Mouse (Mus musculus) kidney, embryonic 14.5 days (tissue): ENCODE results near the gene Il1rapl2. TPM values are rescaled to one million over a fixed set of nuclear protein-coding genes. Genes with fewer than 3 reads are reported as not detected.

Source experiments
- ATAC-seq: fragments of 200-750 bp; cut with Nextera tagmentation; 2 replicates; pipeline ENCODE4 v1.8.0; 2017; ENCODE audit warnings: moderate number of reproducible peaks, mild to moderate bottlenecking, moderate TSS enrichment, moderate library complexity; ENCODE audit not compliant: low FRiP score, low TSS enrichment
- H3K27ac ChIP-seq: fragments of 300-500 bp; sonication (generic); 2 replicates; pipeline ENCODE4 v1.5.1; 2014; ENCODE audit warnings: low read depth, mild to moderate bottlenecking, low read length, moderate library complexity, mixed read lengths
- H3K27me3 ChIP-seq: fragments of 300-500 bp; sonication (generic); 2 replicates; pipeline ENCODE4 v1.6.1; 2014; ENCODE audit warnings: mild to moderate bottlenecking, low read length; ENCODE audit not compliant: control insufficient read depth, insufficient read depth
- H3K36me3 ChIP-seq: fragments of 300-500 bp; sonication (generic); 2 replicates; pipeline ENCODE4 v1.6.1; 2014; ENCODE audit warnings: low read length, mixed read lengths; ENCODE audit not compliant: control insufficient read depth, insufficient read depth
- H3K4me1 ChIP-seq: fragments of 300-500 bp; sonication (generic); 2 replicates; pipeline ENCODE4 v1.6.1; 2014; ENCODE audit warnings: low read length, mixed read lengths; ENCODE audit not compliant: control insufficient read depth, insufficient read depth
- H3K4me2 ChIP-seq: fragments of 300-500 bp; sonication (generic); replicated peaks from 2 replicates; pipeline ENCODE4 v1.6.1; 2014; ENCODE audit warnings: low read depth, mild to moderate bottlenecking, low read length
- H3K4me3 ChIP-seq: fragments of 300-500 bp; sonication (generic); 2 replicates; pipeline ENCODE4 v1.5.1; 2014; ENCODE audit warnings: mild to moderate bottlenecking, low read length
- H3K9ac ChIP-seq: fragments of 300-500 bp; sonication (generic); 2 replicates; pipeline ENCODE4 v1.6.1; 2014; ENCODE audit warnings: low read depth, mild to moderate bottlenecking, low read length, moderate library complexity
- H3K9me3 ChIP-seq: fragments of 300-500 bp; sonication (generic); 2 replicates; pipeline ENCODE4 v1.6.1; 2016; ENCODE audit warnings: low read length; ENCODE audit not compliant: control insufficient read depth
- WGBS: fragments of 180-500 bp; shearing (Covaris S2); extraction: QIAGEN DNeasy Blood & Tissue Kit; methylation state at CpG from one replicate; pipeline ENCODE4 v1.1.7; 2014; 5-methylcytosine and 5-hydroxymethylcytosine counted together
- polyA plus RNA-seq: library from polyadenylated mRNA; unstranded; fragments of >200 nt; fragmentation: Nextera tagmentation; extraction: Ambion mirVana; gene quantifications from 2 replicates; pipeline ENCODE4 v1.2.1, GENCODE M21; 2014

The Il1rapl2 gene
- polyA plus RNA-seq, 1 experiment from 2014 or later: 0.43 TPM

DNA sequence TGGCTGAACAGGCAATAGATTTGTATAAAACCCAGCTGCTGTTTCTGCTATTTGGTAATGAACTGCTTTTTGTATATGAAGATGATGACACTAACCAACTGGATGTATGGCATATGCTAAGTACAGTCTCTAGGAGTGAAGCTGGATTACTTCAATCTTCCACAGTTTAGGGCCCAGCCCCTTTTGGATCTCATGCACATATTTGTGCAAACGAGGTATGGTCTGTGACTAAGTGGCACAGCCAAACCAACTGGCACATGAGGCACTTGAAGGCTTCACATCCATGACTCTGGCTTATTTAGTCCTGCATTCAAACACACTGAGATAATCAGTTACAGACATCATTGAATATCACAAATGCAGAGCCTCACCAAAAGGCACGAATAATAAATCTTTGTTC lies 1263.5 kb downstream of the Il1rapl2 start:
- no peak for ATAC-seq
- H3K4me3 ChIP-seq: no peak overlapping the region
- H3K27me3 ChIP-seq: no peaks in the 10 kb centered on the region; the same call in 1 of the 2 replicates
- no peak overlapping the region for H3K27ac ChIP-seq
- H3K4me2 ChIP-seq: no peak overlapping the region
- H3K9me3 ChIP-seq: no peaks in the 10 kb centered on the region
- WGBS: 69% methylated on average over 2 of the region's 2 CpGs
- H3K4me1 ChIP-seq: no peaks in the 10 kb centered on the region
- H3K9ac ChIP-seq: no peak overlapping the region
- H3K36me3 ChIP-seq: no peaks in the 10 kb centered on the region

DNA sequence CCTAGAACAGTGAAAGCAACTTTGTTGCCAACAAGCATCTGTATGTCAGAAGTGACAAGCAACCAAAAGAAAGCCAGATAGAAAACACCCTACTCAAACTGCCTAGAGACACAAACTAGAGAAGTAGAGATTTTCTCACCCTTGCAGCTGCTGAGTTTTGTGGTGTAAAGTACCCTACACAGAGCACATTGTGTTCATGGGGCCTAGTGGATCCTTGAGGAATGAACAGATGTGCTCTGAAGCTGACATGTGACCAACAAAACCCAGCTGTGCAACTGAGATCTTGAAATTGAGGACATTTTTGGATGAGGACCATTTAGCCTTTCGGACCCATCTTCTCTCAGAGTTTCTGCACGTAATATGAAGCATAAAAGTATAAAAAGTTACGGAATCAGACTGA lies 1268.0 kb downstream of the Il1rapl2 start:
- H3K36me3 ChIP-seq: no peaks in the 10 kb centered on the region
- no peak overlapping the region for H3K4me2 ChIP-seq
- no peaks in the 10 kb centered on the region for H3K9me3 ChIP-seq
- H3K4me1 ChIP-seq: no peaks in the 10 kb centered on the region
- no peak for ATAC-seq
- no peak overlapping the region for H3K27ac ChIP-seq
- no peak overlapping the region for H3K9ac ChIP-seq
- WGBS: 87% methylated on average over 3 of the region's 3 CpGs
- H3K27me3 ChIP-seq: no peaks in the 10 kb centered on the region
- H3K4me3 ChIP-seq: no peak overlapping the region
